Mouse (Mus musculus): ENCODE results near the gene Aldh6a1.

DNA sequence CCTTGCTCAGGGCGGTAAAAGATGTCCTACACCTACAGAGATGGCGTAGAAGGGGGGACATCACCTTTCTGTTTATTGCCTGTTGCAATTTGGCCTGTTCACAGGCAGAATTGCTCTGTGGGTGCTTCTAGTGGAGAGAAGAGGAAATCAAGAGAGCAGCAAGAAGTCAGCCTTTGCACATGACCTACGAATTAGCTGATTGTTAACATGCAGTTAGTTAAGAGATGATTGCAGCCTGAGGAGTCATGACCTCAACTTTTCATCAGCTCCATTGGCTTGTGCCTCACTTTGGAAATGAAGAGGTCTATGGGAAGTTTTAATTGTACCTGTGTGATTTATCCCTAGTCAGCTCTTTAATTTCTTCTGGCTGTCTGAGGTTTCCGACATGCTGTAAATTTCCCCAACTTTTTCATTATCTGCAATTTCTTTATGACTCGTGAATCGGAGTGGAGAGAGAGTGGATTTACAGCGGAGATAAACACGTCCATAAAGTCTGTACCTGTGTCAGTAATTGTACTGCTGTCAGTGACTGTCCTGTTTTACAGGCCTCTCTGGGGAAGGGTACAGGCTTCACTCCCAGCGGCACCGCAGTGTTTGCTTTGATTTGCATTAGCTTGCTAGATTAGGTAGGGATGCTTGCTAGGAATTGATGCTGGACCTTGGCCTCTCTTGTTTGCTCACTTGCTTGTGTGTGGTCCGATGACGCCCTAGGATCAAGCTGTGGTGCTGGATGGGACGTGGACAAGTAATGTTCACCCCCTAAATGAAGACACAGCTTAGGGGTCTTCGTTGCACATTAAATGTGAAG is 32.2 kb upstream of the Aldh6a1 start:
- TF ChIP-seq POLR2A (IDR thresholded peaks at IDR 0.05; ENCODE audit: low read depth, low read length) = no peak
- no peak for TF ChIP-seq CTCF (IDR thresholded peaks at IDR 0.05; ENCODE audit: extremely low read depth, insufficient read depth, insufficient read length, insufficient replicate concordance)

Measured in spleen, adult 2 months (tissue).